Mouse (Mus musculus): ENCODE data around the gene Nceh1. TPM values are rescaled to one million over a fixed set of nuclear protein-coding genes. Genes with fewer than 3 reads are reported as not detected.

Nceh1 gene
- polyA plus RNA-seq, 1 experiment from 2014 or later, result 4.9 TPM

- Histone ChIP-seq H3K9me3 (replicated peaks) (no peaks in the 10 kb centered on the region), H3K4me1 (no peaks in the 10 kb centered on the region), H3K36me3 (no peaks in the 10 kb centered on the region), H3K4me3 (no peak overlapping the region), H3K27ac (replicated peaks) (no peak overlapping the region), H3K27me3 (ENCODE audit: low read depth, poor library complexity, severe bottlenecking) (no peaks in the 10 kb centered on the region)
- no peak for DNase-seq (ENCODE audit: low spot score)
- 85% methylated on average over 4 of the region's 4 CpGs for WGBS
Measured at GRCm38 (mm10) chr3:27326633-27327191, 143.9 kb downstream of the Nceh1 start.

- Histone ChIP-seq H3K27me3 (ENCODE audit: low read depth, poor library complexity, severe bottlenecking) (no peaks in the 10 kb centered on the region), H3K27ac (replicated peaks) (no peak overlapping the region), H3K36me3 (no peaks in the 10 kb centered on the region), H3K4me3 (no peak overlapping the region), H3K4me1 (0 out of 2 replicates have a peak, but pooled peaks cover 6% of the 10 kb centered on the region), H3K9me3 (replicated peaks) (no peaks in the 10 kb centered on the region)
- 91% methylated on average over 5 of the region's 5 CpGs for WGBS
- no peak for DNase-seq (ENCODE audit: low spot score)
Measured at GRCm38 (mm10) chr3:27330706-27331105, 147.9 kb downstream of the Nceh1 start.

Other genes starting within 250 kb of the Nceh1 start
- 102 and 106 TPM in 2 replicates for gene Ect2, start 29.1 kb upstream of the Nceh1 start, polyA plus RNA-seq (2016; fragmentation: Nextera tagmentation; extraction: Ambion mirVana)
- gene Tnfsf10, start 134.1 kb downstream of the Nceh1 start, polyA plus RNA-seq (2016; fragmentation: Nextera tagmentation; extraction: Ambion mirVana), result not detected in 2 replicates
- 0.06 and 0.30 TPM in 2 replicates for gene Ghsr, start 188.4 kb downstream of the Nceh1 start, polyA plus RNA-seq (2016; fragmentation: Nextera tagmentation; extraction: Ambion mirVana)

Measured in midbrain, embryonic 10.5 days (tissue).